Mouse (Mus musculus) lung, adult 2 months (tissue): ENCODE measurements at regions not wholly inside any gene's neighbourhood (a gene's known extent, or its start where the extent isn't known, plus 50 kb on each side); places are given as distances from the start of the nearest gene placed in this dataset.

ENCODE experiments used
- DNase-seq: peaks from one replicate; pipeline ENCODE4 v3.0.0; 2022
- H3K4me1 ChIP-seq: fragments of 200-500 bp; 2 replicates; pipeline ENCODE4 v1.6.1; 2011; ENCODE audit warnings: low read length; ENCODE audit not compliant: control insufficient read depth, insufficient read depth
- H3K4me3 ChIP-seq: fragments of 200-500 bp; replicated peaks from 2 replicates; pipeline ENCODE3; 2011; ENCODE audit warnings: low read depth, mild to moderate bottlenecking, control low read depth, low read length; ENCODE audit errors: extremely low read depth
- CTCF ChIP-seq: fragments of 200-500 bp; IDR thresholded peaks from 2 replicates; pipeline ENCODE4 v1.5.1; 2011; ENCODE audit warnings: mild to moderate bottlenecking, low read length, control low read depth; ENCODE audit not compliant: insufficient read depth
- POLR2A ChIP-seq: fragments of 200-500 bp; IDR thresholded peaks from 2 replicates; pipeline ENCODE4 v1.6.1; 2011; ENCODE audit warnings: low read depth, mild to moderate bottlenecking, control low read depth, low read length, borderline replicate concordance; ENCODE audit errors: extremely low read depth
- WGBS: fragments of 180-500 bp; shearing (Covaris S2); methylation state at CpG from one replicate; pipeline ENCODE4 v1.1.7; 2018; 5-methylcytosine and 5-hydroxymethylcytosine counted together

DNA sequence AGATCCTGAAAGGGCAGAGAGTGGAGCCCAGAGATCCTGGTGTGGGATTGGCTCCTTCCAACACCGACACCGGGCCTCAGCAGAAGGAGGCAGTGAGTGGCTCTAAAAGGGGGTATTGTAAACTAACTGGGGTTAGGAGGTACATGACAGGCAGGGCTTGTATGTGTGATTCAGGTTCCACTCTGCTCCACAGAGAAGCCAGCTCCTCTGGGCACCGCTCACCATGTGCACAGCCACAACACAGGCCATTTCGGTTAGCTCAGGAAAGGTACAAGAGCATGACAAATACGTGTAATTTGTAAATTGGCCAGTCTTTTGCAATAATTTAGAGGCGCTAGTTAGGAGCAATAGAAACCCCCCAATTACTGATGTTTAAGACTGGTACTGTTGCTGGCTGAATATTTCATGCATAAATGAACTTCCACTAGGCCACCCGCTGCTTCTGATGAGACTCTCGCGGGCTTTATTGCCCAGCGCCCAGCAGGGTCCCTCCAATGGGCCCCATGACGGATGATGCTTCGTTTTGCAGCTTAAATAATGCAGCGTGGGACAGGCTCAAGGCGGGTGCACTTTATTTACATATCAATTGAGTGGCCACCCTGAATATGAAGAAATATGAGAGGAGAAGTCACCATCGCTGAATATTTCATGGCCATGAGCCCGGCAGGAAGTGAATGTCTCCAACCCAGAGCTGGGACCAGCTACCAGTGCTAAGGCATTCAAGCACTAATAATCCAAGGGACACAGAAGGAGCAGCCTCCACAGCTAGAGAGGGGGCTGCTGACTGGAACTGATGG lies 136.9 kb upstream of the Mafb start:
- Histone ChIP-seq H3K4me1 (no peaks in the 10 kb centered on the region), H3K4me3 (no peak overlapping the region)
- TF ChIP-seq POLR2A (no peak), CTCF (no peak)
- DNase-seq, result no peak
- WGBS, result 73% methylated on average over 16 of the region's 16 CpGs

DNA sequence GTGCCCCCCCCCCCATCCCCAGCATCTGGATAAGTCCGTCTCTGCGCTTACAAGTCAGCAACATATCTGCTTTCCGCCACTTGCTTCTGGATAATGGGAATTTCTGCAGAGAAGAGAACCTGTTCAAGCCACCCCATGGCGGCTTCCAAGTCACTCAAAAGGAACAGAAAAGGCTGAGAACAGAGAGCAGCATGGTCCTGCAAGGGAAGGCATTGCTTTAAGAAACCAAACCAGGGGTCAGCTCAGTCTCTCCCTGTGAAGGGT lies 137.5 kb upstream of the Mafb start:
- no peak for DNase-seq
- TF ChIP-seq CTCF, result no peak
- TF ChIP-seq POLR2A, result no peak
- no peak overlapping the region for H3K4me3 ChIP-seq
- H3K4me1 ChIP-seq, result no peaks in the 10 kb centered on the region
- WGBS, result 91% methylated on average over 4 of the region's 4 CpGs

GRCm38 (mm10) chr2:160507371-160507770 lies 138.3 kb upstream of the Top1 start:
- DNase-seq, result no peak
- no peak for TF ChIP-seq POLR2A
- TF ChIP-seq CTCF, result no peak
- WGBS, result 75% methylated on average over 9 of the region's 9 CpGs
- H3K4me3 ChIP-seq, result no peak overlapping the region
- no peaks in the 10 kb centered on the region for H3K4me1 ChIP-seq

DNA sequence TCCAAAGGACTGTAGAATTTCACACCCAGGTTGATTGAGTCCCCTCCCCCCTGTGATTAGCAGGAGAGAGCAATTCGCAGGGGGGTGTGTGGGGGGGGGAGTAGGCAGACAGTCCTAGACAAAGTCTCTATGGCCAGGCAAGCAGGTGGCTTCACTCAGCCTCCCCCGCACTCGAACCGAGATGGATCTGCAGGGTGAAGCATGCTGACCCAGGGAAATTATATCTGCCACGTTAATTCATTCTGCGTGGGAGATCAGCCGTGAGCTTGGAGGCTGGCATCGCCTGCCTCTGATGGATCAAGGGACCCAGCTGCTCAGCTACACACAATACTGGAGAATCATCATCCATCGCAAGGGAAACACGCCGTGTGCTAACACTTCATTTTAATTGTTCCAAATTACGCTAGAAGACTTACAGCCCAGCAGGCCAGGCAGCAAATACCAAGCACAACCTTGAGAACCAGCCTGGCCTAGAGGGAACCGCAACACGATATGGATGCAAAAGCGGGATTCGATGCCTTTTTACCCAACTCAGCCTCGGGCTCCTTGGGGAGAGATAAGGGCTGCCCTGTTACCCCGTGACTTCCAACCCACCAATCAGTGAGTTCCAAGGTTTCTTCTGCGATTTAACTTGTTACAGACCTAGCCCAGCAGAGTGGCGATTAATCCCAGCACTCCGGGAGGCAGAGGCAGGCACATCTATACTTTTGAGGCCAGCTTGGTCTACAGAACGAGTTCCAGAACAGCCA lies 137.7 kb upstream of the Top1 start:
- Histone ChIP-seq H3K4me3 (no peak overlapping the region), H3K4me1 (no peaks in the 10 kb centered on the region)
- DNase-seq, result no peak
- 63% methylated on average over 22 of the region's 22 CpGs for WGBS
- no peak for TF ChIP-seq CTCF
- no peak for TF ChIP-seq POLR2A

DNA sequence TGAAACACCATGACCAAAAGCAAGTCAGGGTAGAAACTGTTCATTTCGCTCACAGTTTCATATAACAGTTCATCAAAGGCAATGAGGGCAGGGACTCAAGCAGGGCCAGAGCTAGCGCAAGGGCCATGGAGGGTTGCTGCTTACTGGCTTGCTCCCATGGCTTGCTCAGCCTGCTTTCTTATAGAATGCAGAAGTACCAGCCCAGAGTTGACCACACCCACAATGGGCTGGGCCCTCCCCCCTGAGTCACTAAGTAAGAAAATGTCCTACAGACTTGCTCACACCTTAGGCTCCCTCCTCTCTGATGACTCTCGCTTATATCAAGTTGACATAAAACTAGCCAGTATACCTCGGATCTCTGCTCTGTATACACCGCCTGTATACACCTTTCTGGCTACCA lies 135.5 kb upstream of the Top1 start:
- DNase-seq, result no peak
- TF ChIP-seq POLR2A (no peak), CTCF (no peak)
- 84% methylated on average over 5 of the region's 5 CpGs for WGBS
- Histone ChIP-seq H3K4me3 (no peak overlapping the region), H3K4me1 (no peaks in the 10 kb centered on the region)

- Histone ChIP-seq H3K4me1 (no peaks in the 10 kb centered on the region), H3K4me3 (no peak overlapping the region)
- DNase-seq, result no peak
- 47% methylated on average over 14 of the region's 14 CpGs for WGBS
- TF ChIP-seq CTCF (no peak), POLR2A (no peak)
Observed at GRCm38 (mm10) chr2:160510635-160511421, 134.9 kb upstream of the Top1 start.

DNA sequence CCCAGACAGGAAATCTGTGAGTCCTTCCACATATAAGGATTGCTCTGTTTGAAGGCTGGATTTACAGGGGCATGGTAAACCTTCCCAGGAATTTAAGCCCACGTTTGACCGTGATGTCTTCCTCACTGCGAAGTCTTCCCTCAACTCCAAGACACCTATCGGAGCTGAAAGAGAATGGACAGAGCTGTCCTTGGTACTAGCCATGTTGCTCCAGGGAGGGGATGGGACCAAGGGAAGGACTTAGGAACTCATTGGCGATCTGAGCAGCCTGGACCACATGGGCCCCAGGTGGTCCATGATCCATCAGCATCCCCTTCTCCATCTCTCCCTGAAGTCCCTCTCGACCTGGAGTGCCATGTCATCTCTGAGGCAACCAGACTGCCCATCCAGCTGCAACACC lies 130.1 kb upstream of the Top1 start:
- Histone ChIP-seq H3K4me3 (no peak overlapping the region), H3K4me1 (no peaks in the 10 kb centered on the region)
- no peak for DNase-seq
- 46% methylated on average over 6 of the region's 6 CpGs for WGBS
- TF ChIP-seq CTCF (no peak), POLR2A (no peak)

DNA sequence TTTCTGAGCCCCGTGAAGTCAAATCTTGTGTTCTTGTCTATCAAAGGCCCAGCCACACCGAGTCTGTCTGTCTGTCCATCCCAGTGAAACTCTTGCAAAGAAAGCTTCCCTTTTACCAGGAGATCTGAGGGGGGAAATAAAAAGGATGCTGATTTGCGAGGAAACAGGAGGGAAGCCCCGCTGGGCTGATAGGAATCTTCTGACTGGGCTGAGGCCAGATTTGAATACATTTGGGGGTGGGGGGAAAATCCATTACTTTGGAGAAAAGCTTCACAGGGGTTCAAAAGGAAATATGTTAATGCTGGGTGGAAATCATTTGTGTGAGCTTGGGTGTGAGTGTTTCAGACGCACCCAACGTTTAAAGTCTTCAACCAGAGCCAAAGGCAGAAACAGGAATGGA lies 129.2 kb upstream of the Top1 start:
- no peak for TF ChIP-seq POLR2A
- TF ChIP-seq CTCF, result no peak
- no peak for DNase-seq
- no peaks in the 10 kb centered on the region for H3K4me1 ChIP-seq
- 27% methylated on average over 6 of the region's 6 CpGs for WGBS
- no peak overlapping the region for H3K4me3 ChIP-seq

DNA sequence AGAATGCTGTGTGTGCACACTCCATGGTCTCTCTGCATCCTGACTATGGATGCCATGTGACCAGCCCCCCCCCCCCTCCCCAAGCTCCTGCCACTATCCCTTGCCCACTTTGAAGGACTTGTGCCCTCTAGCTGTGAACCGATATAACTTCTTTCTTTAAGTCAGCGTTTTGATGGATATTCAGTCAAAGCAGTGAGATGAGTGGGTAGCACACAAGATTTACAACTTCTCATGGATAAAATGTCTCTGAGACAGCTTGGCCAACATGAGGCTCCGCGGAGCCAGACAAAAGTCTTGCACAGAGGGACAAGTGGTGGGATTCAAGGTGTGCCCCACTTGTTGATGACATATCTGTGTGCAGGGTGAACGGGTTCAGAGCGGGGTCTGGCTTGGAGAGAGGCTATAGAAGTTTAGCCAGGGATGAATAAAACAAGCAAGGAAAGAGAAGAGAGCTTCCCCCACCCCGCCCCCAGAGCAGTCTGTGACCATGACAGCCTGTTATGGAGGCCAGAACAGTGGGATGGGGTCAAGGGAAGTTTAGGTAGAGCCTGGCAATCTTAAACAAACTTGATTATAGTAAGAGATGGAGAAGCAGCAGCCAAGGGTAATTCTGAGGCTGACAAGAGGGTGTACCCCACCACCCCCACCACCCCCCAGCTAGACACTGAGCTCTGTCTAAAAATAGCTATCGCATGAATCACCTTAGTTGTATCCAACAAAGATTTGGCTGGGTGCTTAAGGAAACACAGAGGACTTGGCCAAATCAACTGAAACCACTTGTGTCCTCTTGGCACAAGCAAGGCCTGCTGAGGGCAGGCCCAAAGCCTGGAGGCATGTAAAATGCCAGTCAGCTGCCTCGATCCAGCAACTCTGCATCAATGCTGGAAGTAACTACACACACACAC lies 120.1 kb upstream of the Top1 start:
- TF ChIP-seq CTCF (no peak), POLR2A (no peak)
- H3K4me3 ChIP-seq, result no peak overlapping the region
- H3K4me1 ChIP-seq, result no peaks in the 10 kb centered on the region
- peak; percentile 8 for DNase-seq
- WGBS, result 61% methylated on average over 9 of the region's 9 CpGs
